Mouse (Mus musculus): Measurements from ENCODE around the gene Hnrnpu. TPM values are rescaled to one million over a fixed set of nuclear protein-coding genes. Genes with fewer than 3 reads are reported as not detected.

The Hnrnpu gene
- polyA plus RNA-seq, 1 experiment from 2014 or later: 647 TPM

DNA sequence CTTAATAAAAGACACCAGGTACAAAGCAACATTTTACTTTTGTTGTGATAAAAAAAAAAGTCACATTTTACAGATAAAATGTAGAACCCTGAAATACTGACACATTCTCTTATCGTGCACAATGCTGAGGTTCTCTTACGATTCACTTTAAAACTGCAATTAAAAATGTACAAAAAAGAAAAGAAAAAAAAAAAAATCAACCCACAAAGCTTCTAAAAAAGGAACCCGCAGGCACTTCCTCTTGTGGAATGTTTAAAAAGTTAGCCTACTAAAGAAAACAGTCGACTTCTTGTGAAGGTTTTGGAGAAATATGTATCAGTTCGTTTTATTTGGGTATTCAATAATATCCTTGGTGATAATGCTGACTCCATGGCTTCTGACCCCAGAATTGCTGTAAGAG is 8.6 kb downstream of the Hnrnpu start:
- WGBS: 68% methylated on average over 5 of the region's 5 CpGs
- DNase-seq (no peak), ATAC-seq (ENCODE audit: insufficient read depth) (no peak)
- H3K4me3 ChIP-seq (ENCODE audit: low read depth, low read length): no peak overlapping the region
- no peak overlapping the region for H3K27ac ChIP-seq (ENCODE audit: low read depth)
- H3K4me1 ChIP-seq (ENCODE audit: insufficient read depth): peaks cover 5% of the 10 kb centered on the region
- no peak overlapping the region for H3K9ac ChIP-seq
- H3K27me3 ChIP-seq (ENCODE audit: insufficient read depth, low read length): no peaks in the 10 kb centered on the region
- H3K9me3 ChIP-seq (ENCODE audit: low read depth, low read length): no peaks in the 10 kb centered on the region
- H3K36me3 ChIP-seq (ENCODE audit: insufficient read depth): peaks cover 92% of the 10 kb centered on the region
- no peak overlapping the region for H3K4me2 ChIP-seq
- TF ChIP-seq CTCF (IDR thresholded peaks at IDR 0.05; ENCODE audit: low read depth): no peak

DNA sequence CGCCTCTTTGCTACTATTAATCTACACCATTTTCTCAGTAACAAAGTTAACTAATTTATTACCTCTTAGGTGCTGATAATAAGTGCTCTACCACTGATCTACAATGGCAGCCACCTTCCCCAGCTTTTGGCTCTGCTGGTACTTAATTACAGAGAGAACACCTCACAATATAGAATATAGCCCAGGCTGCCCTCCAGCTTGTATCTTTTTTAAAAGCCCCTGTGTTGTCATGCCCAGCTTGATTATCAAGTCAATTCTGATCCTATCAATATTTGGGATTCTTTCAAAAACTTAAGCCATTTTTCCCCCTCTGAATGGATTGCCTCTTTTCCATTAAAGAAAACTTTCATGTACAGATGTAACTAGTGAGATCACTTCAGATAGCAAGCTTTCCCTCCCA is 10.6 kb downstream of the Hnrnpu start:
- H3K4me2 ChIP-seq: no peak overlapping the region
- 87% methylated on average over 1 of the region's 1 CpGs for WGBS
- H3K27me3 ChIP-seq (ENCODE audit: insufficient read depth, low read length): no peaks in the 10 kb centered on the region
- H3K9me3 ChIP-seq (ENCODE audit: low read depth, low read length): no peaks in the 10 kb centered on the region
- no peak overlapping the region for H3K27ac ChIP-seq (ENCODE audit: low read depth)
- no peak for ATAC-seq (ENCODE audit: insufficient read depth)
- no peak for TF ChIP-seq CTCF (IDR thresholded peaks at IDR 0.05; ENCODE audit: low read depth)
- DNase-seq: no peak
- H3K4me3 ChIP-seq (ENCODE audit: low read depth, low read length): no peak overlapping the region
- H3K36me3 ChIP-seq (ENCODE audit: insufficient read depth): peaks cover 90% of the 10 kb centered on the region
- H3K9ac ChIP-seq: no peak overlapping the region
- H3K4me1 ChIP-seq (ENCODE audit: insufficient read depth): no peaks in the 10 kb centered on the region

DNA sequence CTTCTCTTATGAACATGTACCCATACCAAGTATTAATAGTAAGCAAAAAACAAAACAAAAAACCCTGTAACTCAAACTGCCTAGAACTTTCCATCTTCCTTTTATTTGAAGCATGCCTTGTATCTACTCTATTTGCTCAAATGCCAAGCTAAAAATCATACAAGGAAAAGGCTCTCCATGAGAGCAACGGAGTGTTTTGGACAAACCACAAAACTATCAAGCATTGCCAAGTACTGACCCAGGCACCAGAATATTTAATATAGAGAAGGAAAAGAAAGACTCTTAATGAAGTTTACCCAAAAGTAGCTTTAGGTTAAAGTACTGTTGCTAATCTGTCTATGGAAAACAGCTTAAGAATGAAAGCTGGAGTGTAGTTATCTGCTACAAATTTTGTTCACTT is 11.2 kb downstream of the Hnrnpu start:
- H3K4me3 ChIP-seq (ENCODE audit: low read depth, low read length): no peak overlapping the region
- no peak for DNase-seq
- no peaks in the 10 kb centered on the region for H3K9me3 ChIP-seq (ENCODE audit: low read depth, low read length)
- H3K36me3 ChIP-seq (ENCODE audit: insufficient read depth): peaks cover 90% of the 10 kb centered on the region
- no peak for ATAC-seq (ENCODE audit: insufficient read depth)
- no peak overlapping the region for H3K4me2 ChIP-seq
- no peaks in the 10 kb centered on the region for H3K4me1 ChIP-seq (ENCODE audit: insufficient read depth)
- no peak overlapping the region for H3K27ac ChIP-seq (ENCODE audit: low read depth)
- no peaks in the 10 kb centered on the region for H3K27me3 ChIP-seq (ENCODE audit: insufficient read depth, low read length)
- 89% methylated on average over 1 of the region's 1 CpGs for WGBS
- TF ChIP-seq CTCF (IDR thresholded peaks at IDR 0.05; ENCODE audit: low read depth): no peak
- no peak overlapping the region for H3K9ac ChIP-seq

DNA sequence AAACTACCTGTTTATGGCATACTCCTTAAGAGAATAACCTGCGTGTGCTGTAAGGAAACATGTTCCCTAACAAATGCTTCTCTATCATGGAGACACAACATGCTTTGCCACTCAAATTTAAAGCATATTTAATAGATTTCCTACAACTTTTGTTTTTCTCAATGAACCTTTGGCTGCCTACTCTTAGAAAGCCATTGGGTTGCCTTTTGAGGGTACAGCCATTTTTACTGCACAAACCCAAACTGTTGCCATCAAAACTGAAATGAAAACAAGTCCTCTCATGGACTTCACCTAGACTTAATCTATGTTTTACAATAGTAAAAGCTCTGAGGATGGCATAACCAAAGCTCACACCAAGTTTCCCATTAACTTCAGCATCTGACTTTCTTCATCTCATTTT is 13.0 kb downstream of the Hnrnpu start:
- Histone ChIP-seq H3K36me3 (ENCODE audit: insufficient read depth) (peaks cover 87% of the 10 kb centered on the region), H3K9me3 (ENCODE audit: low read depth, low read length) (no peaks in the 10 kb centered on the region), H3K9ac (no peak overlapping the region), H3K27me3 (ENCODE audit: insufficient read depth, low read length) (no peaks in the 10 kb centered on the region), H3K4me2 (no peak overlapping the region), H3K4me1 (ENCODE audit: insufficient read depth) (no peaks in the 10 kb centered on the region), H3K4me3 (ENCODE audit: low read depth, low read length) (no peak overlapping the region), H3K27ac (ENCODE audit: low read depth) (no peak overlapping the region)
- DNase-seq: no peak
- WGBS: 73% methylated on average over 1 of the region's 1 CpGs
- no peak for ATAC-seq (ENCODE audit: insufficient read depth)
- no peak for TF ChIP-seq CTCF (IDR thresholded peaks at IDR 0.05; ENCODE audit: low read depth)

DNA sequence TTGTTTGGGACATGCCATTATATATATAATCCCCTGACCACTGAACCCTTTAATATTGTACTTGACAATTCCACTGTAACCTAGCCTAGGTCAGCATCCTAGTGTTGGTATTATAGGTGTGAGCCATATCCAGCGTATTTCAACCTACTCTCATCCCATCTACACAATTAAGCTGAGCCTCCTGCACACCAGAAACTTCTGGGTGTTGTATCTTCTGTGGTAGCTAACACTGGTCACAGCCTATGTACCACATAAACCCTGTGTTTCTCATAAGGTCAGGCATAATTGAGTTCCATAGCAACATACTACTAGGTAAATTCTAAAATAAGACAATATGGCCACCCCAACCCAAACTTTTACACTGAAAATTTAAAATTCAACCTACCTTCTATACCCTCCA is 14.4 kb downstream of the Hnrnpu start:
- no peaks in the 10 kb centered on the region for H3K9me3 ChIP-seq (ENCODE audit: low read depth, low read length)
- H3K4me1 ChIP-seq (ENCODE audit: insufficient read depth): no peaks in the 10 kb centered on the region
- no peak overlapping the region for H3K9ac ChIP-seq
- no peak for TF ChIP-seq CTCF (IDR thresholded peaks at IDR 0.05; ENCODE audit: low read depth)
- ATAC-seq (ENCODE audit: insufficient read depth): no peak
- WGBS: 70% methylated on average over 1 of the region's 1 CpGs
- no peaks in the 10 kb centered on the region for H3K27me3 ChIP-seq (ENCODE audit: insufficient read depth, low read length)
- H3K27ac ChIP-seq (ENCODE audit: low read depth): no peak overlapping the region
- no peak overlapping the region for H3K4me2 ChIP-seq
- H3K4me3 ChIP-seq (ENCODE audit: low read depth, low read length): no peak overlapping the region
- DNase-seq: no peak
- peaks cover 77% of the 10 kb centered on the region for H3K36me3 ChIP-seq (ENCODE audit: insufficient read depth)

DNA sequence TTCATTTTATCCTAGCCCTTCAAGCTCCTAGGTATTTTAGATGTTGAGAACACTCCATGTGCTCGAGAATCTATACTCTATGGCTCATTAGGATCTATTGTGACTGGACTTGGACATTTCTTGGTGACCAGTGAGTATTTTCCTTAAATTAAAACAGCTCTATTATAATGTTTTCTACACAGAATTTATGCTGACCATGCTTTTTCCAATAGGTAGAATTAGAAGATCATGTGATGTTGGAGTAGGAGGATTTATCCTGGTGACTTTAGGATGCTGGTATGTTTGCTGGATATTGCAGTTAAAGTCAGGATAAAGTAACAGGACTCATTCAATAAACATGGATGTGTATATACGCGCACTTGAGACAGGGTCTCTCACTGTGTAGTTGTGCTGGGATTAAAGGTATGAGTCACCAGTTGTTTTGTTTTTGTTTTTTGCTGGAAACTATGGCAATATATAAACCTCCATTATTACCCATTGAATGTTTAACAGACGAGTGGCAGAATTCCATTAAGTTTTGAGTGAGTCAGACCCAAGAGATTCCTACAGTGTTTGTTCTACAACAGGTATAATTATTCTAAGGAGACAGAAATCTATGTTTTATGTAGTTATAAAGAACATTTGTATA is 15.8 kb downstream of the Hnrnpu start:
- Histone ChIP-seq H3K9me3 (ENCODE audit: low read depth, low read length) (no peaks in the 10 kb centered on the region), H3K27me3 (ENCODE audit: insufficient read depth, low read length) (no peaks in the 10 kb centered on the region), H3K4me2 (no peak overlapping the region; the same call in 1 of the 2 replicates), H3K27ac (ENCODE audit: low read depth) (peak overlapping the region; percentile 7; the same call in 1 of the 2 replicates), H3K4me1 (ENCODE audit: insufficient read depth) (peaks cover 4% of the 10 kb centered on the region; the same call in 1 of the 2 replicates), H3K4me3 (ENCODE audit: low read depth, low read length) (no peak overlapping the region), H3K36me3 (ENCODE audit: insufficient read depth) (peaks cover 63% of the 10 kb centered on the region), H3K9ac (no peak overlapping the region)
- no peak for TF ChIP-seq CTCF (IDR thresholded peaks at IDR 0.05; ENCODE audit: low read depth)
- ATAC-seq (ENCODE audit: insufficient read depth): no peak
- 58% methylated on average over 4 of the region's 4 CpGs for WGBS
- no peak for DNase-seq

DNA sequence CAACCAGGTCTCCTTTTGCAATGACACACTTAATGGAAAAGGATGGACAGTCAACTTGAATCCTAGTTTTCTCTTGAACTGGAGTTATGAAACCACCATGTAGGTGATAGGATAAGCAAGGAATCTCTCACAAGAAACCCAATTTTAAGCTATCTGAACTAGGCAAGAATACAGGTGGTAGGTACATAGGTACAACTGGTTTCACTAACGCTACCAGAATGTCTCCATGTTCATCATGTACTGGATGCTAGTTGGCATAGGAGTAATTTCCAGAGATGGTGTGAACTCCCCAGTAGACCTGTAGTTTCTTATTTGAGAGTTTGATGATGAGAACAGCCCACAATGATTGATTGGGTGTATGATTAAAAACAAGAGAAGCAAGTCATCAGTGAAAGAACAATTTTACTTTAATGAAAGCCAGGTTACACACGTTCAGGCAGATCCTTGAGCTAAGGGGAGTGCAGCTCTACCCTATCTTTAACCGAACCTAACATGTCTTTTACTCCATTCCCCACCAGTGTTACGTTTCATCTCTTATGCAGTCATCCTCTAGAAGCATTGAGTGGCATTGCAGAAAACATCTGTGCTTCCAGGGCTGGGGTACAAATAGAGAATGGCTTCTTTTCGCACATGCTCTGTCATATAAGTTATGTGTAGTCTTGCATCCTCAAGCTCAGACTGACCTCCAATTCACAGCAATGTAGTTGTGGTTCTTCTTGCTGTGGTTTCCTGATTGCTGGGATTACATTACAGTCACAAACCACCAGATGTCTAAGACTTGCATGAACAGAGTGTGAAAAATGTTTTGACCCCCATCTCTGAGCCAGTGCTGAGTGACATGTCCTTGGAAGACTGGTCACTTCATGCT is 16.6 kb downstream of the Hnrnpu start:
- H3K27me3 ChIP-seq (ENCODE audit: insufficient read depth, low read length): no peaks in the 10 kb centered on the region
- no peak for ATAC-seq (ENCODE audit: insufficient read depth)
- peak overlapping the region; percentile 58 for H3K4me3 ChIP-seq (ENCODE audit: low read depth, low read length)
- peak; percentile 54 for DNase-seq
- peaks cover 5% of the 10 kb centered on the region; the same call in 1 of the 2 replicates for H3K4me1 ChIP-seq (ENCODE audit: insufficient read depth)
- peak overlapping the region; percentile 87 for H3K4me2 ChIP-seq
- 33% methylated on average over 5 of the region's 5 CpGs for WGBS
- H3K36me3 ChIP-seq (ENCODE audit: insufficient read depth): peaks cover 56% of the 10 kb centered on the region
- peak overlapping the region; percentile 5; the same call in 1 of the 2 replicates for H3K27ac ChIP-seq (ENCODE audit: low read depth)
- H3K9me3 ChIP-seq (ENCODE audit: low read depth, low read length): no peaks in the 10 kb centered on the region
- TF ChIP-seq CTCF (IDR thresholded peaks at IDR 0.05; ENCODE audit: low read depth): no peak
- peak overlapping the region; percentile 92 for H3K9ac ChIP-seq

Data from lung, embryonic 14.5 days (tissue).